In the genomic region with DNA sequence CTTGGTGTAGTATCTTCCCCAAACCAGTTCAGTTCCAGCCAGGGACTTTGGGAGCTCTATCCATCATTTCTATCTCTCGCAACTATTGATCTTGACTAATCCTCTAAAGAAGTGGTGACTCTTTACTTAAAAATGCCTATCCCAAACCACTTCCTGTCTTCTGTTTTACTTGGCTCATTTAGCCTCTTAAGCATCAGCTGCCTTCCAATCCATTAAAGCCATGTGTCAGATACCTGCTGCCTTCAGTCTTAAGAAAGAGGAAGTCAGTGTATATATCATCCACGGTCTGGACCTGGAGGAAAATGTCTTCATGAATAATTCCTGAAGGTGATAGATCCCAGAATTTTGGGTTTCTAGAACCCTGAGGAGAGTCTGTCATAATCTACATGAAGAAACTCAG, we compare ENCODE assay signal across 19 mouse cellular contexts. TPM values are rescaled to one million over a fixed set of nuclear protein-coding genes. Genes with fewer than 3 reads are reported as not detected.
"Had no signal": no experiment of that assay in that cellular context is flagged by ENCODE, and none has a peak within 500 bp of the region (broad histone marks: within the 10 kb centered on the region; RNA-seq: fewer than 3 reads in every experiment).

No protein-coding gene starts in this region.

- H3K27me3 ChIP-seq: limb, embryonic 15.5 days; liver, embryonic 12.5 days; neural tube, embryonic 12.5 days; stomach, embryonic 15.5 days had no signal

- ATAC-seq: liver, embryonic 12.5 days; midbrain, embryonic 13.5 days had no signal

- H3K27ac ChIP-seq: limb, embryonic 15.5 days; liver, embryonic 12.5 days; macrophage; midbrain, embryonic 13.5 days; neural tube, embryonic 12.5 days; stomach, embryonic 15.5 days had no signal

- DNase-seq: kidney, adult 11 months; kidney, adult 9 months; kidney, postnatal 10 days; kidney, postnatal 4 days; lung, embryonic 14.5 days; lung, postnatal 10 days; retina, postnatal 1 day; right cerebral cortex, postnatal 4 days; spleen, adult 18-20 months had no signal

- H3K9me3 ChIP-seq: limb, embryonic 15.5 days; liver, embryonic 12.5 days; midbrain, embryonic 13.5 days; neural tube, embryonic 12.5 days; stomach, embryonic 15.5 days had no signal

- H3K4me3 ChIP-seq: limb, embryonic 15.5 days; liver, embryonic 12.5 days; midbrain, embryonic 13.5 days; myocyte; neural tube, embryonic 12.5 days; stomach, embryonic 15.5 days had no signal

- H3K4me1 ChIP-seq: limb, embryonic 15.5 days; liver, embryonic 12.5 days; midbrain, embryonic 13.5 days; neural tube, embryonic 12.5 days; stomach, embryonic 15.5 days had no signal

- H3K36me3 ChIP-seq: limb, embryonic 15.5 days; liver, embryonic 12.5 days; midbrain, embryonic 13.5 days; neural tube, embryonic 12.5 days; stomach, embryonic 15.5 days had no signal

RNA-seq across cellular contexts. Expression of a gene that starts 14.5 kb away (rescaled TPM):
- total RNA-seq: layer of hippocampus, postnatal 14 days; megakaryocyte-erythroid progenitor cell, adult 5-6 weeks had no signal
- polyA plus RNA-seq: limb, embryonic 11.5 days; liver, embryonic 12.5 days; lung, embryonic 14.5 days; midbrain, embryonic 13.5 days had no signal
